Mouse (Mus musculus) midbrain, embryonic 10.5 days (tissue): ENCODE measurements around the gene Lyzl4. TPM values are rescaled to one million over a fixed set of nuclear protein-coding genes. Genes with fewer than 3 reads are reported as not detected.
A peak's percentile ranks its signal among the peaks of the same experiment; 100 is the strongest.

Experiments
- DNase-seq: peaks from one replicate; pipeline ENCODE4 v3.0.0-alpha.2; 2017; ENCODE audit warnings: low spot score
- H3K27ac ChIP-seq: fragments of 300-500 bp; sonication (generic); replicated peaks from 2 replicates; pipeline ENCODE4 v1.5.1; 2016; ENCODE audit warnings: mild to moderate bottlenecking
- H3K27me3 ChIP-seq: fragments of 300-500 bp; sonication (generic); 2 replicates; pipeline ENCODE4 v1.6.1; 2016; ENCODE audit warnings: low read depth, mild to moderate bottlenecking; ENCODE audit not compliant: poor library complexity, severe bottlenecking
- H3K36me3 ChIP-seq: fragments of 300-500 bp; sonication (generic); 2 replicates; pipeline ENCODE4 v1.6.1; 2016; ENCODE audit warnings: mild to moderate bottlenecking, moderate library complexity
- H3K4me1 ChIP-seq: fragments of 300-500 bp; sonication (generic); 2 replicates; pipeline ENCODE4 v1.6.1; 2016
- H3K4me3 ChIP-seq: fragments of 300-500 bp; sonication (generic); 2 replicates; pipeline ENCODE4 v1.5.1; 2016; ENCODE audit warnings: mild to moderate bottlenecking, moderate library complexity
- H3K9me3 ChIP-seq: fragments of 300-500 bp; sonication (generic); replicated peaks from 2 replicates; pipeline ENCODE4 v1.6.1; 2016; ENCODE audit warnings: mild to moderate bottlenecking
- WGBS: fragments of 180-500 bp; shearing (Covaris S2); methylation state at CpG from one replicate; pipeline ENCODE4 v1.1.7; 2016; 5-methylcytosine and 5-hydroxymethylcytosine counted together
- polyA plus RNA-seq: library from polyadenylated mRNA; unstranded; fragments of >200 nt; fragmentation: Nextera tagmentation; extraction: Ambion mirVana; gene quantifications from 2 replicates; pipeline ENCODE4 v1.2.1, GENCODE M21; 2016

The Lyzl4 gene
- polyA plus RNA-seq = not detected in 2 replicates

DNA sequence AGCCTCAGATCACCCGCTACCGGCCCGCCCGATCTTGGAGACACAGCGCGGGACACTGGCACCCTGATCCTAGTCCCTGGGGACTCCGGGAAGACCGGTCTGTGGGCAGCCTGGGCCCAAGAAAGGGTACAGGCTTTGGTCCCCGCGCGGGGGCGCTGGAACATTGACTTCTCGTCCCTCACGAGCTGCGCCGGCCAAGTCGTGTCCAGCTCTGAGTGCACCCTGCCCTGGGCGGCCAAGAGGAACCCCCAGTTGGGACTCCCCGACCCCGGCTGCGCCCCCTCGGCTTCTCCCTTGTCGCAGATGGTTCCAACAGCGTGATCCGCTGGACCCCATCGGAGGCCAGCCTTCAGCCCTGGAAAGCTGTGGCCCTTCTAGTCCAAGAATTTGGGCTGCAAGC is at the start of gene Lyzl4:
Gene Lyzl4 (minus strand): TSS at position 96 of the 400 bp plus-strand sequence.
- Histone ChIP-seq H3K27ac (peak within 1 kb of the TSS; percentile 78), H3K4me3 (peak within 1 kb of the TSS; percentile 64), H3K36me3 (no peaks in the 10 kb centered on the region), H3K4me1 (peaks cover 24% of the 10 kb centered on the region), H3K9me3 (no peaks in the 10 kb centered on the region), H3K27me3 (peaks cover 90% of the 10 kb centered on the region)
- under 1% methylated on average over 26 of the region's 26 CpGs for WGBS
- DNase-seq = peak; percentile 84

DNA sequence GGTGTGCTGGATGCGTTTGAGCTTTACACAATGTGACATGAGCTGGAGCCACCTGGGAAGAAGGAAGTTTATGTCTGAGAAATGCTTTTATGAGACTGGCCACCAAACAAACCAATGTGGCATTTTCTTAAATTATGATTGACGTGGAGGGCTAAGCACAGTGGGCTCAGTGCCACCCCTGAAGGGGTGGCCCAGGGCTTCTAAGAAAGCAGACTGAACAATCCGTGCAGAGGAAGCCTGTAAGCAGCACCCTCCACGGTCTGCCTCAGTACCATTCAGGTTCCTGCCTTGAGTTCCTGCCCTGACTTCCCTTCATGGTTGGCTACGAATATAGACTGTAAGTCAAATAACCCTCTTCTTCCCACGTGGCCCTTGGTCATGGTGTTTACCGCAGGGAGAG is 48.8 kb upstream of the Lyzl4 start:
- H3K9me3 ChIP-seq = no peaks in the 10 kb centered on the region
- H3K27me3 ChIP-seq = no peaks in the 10 kb centered on the region
- peak overlapping the region; percentile 59 for H3K27ac ChIP-seq
- no peak overlapping the region for H3K4me3 ChIP-seq
- peaks cover 90% of the 10 kb centered on the region for H3K36me3 ChIP-seq
- DNase-seq = no peak
- WGBS = 89% methylated on average over 7 of the region's 7 CpGs
- peaks cover 21% of the 10 kb centered on the region for H3K4me1 ChIP-seq

DNA sequence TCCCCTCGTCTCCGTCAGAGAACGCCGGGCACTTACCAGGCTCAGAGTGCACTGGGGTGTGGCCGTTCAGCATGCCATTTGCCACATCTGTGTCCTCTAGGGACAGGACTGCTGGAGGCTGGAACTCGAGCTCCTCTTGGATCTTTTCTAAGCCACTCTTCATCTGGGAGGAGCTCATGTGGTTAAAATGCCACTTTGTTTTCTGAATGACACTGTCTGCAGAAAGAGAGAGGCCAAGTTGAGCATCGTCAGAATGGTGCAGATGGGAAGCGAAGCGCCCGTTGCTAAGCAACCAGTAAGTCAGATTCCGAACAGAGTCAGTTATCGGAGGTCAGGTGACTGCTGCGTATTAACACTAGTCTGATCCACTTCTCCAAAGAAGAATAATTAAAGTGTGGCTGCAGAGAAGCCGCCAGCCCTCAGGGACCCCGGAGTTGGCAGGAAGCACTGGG is 48.3 kb upstream of the Lyzl4 start:
- Histone ChIP-seq H3K4me1 (peaks cover 21% of the 10 kb centered on the region), H3K27me3 (no peaks in the 10 kb centered on the region), H3K4me3 (peak overlapping the region; percentile 11; the same call in 1 of the 2 replicates), H3K9me3 (no peaks in the 10 kb centered on the region), H3K27ac (peak overlapping the region; percentile 59), H3K36me3 (peaks cover 92% of the 10 kb centered on the region)
- 77% methylated on average over 15 of the region's 15 CpGs for WGBS
- DNase-seq = peak; percentile 21

DNA sequence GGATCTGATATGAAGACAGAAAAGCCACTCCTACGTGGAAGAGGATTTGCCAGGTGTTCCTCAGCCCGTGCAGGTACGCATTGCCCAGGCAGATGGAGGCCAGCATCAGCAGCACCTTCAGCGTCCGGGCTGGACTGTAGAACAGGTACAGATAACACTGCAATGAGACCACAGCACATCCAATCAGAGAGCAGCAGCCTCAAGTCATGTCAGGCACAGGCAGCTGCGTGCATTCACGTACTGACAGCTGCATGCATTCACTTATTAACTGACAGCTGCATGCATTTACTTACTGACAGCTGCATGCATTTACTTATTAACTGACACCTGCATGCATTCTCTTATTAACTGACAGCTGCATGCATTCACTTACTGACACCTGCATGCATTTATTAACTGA is 42.8 kb upstream of the Lyzl4 start:
- DNase-seq = no peak
- no peak overlapping the region for H3K4me3 ChIP-seq
- no peaks in the 10 kb centered on the region for H3K9me3 ChIP-seq
- H3K36me3 ChIP-seq = peaks cover 78% of the 10 kb centered on the region
- H3K27me3 ChIP-seq = no peaks in the 10 kb centered on the region
- no peak overlapping the region for H3K27ac ChIP-seq
- 84% methylated on average over 7 of the region's 7 CpGs for WGBS
- H3K4me1 ChIP-seq = peaks cover under 1% of the 10 kb centered on the region

DNA sequence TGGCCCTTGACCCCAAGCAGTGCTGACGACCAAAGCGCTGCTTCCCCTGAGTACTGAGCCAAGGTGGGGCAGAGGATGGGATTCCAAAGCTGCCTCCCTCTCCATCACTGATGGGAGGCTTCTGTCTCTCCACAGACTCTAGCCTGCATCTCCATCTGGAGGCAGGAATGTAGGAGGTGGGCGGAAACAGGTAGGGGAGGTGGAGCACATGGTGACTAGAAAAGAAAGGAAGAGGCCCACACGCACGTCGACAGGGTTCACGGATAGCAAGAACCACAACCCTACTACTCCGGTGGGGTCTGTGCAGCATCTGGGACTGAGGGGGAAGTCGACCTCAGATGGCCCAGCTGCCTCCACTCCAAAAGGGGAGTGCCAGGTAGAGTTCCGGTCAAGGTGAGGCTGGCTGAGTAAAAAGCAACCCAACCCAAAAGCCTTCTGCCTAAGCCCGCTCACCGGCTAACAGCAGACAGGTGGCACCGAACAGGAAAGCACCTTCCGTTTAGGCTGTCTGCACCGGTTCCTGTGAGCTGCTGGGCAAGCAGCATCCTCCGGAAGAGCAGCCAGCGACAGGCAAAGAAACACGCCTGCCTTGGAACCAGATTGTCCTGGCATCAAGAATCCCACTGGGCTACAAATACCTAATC is 40.3 kb upstream of the Lyzl4 start:
- no peak overlapping the region for H3K27ac ChIP-seq
- no peaks in the 10 kb centered on the region for H3K9me3 ChIP-seq
- H3K4me1 ChIP-seq = 0 out of 2 replicates have a peak, but pooled peaks cover 6% of the 10 kb centered on the region
- 74% methylated on average over 18 of the region's 18 CpGs for WGBS
- no peaks in the 10 kb centered on the region for H3K27me3 ChIP-seq
- no peak overlapping the region for H3K4me3 ChIP-seq
- no peak for DNase-seq
- peaks cover 52% of the 10 kb centered on the region for H3K36me3 ChIP-seq

DNA sequence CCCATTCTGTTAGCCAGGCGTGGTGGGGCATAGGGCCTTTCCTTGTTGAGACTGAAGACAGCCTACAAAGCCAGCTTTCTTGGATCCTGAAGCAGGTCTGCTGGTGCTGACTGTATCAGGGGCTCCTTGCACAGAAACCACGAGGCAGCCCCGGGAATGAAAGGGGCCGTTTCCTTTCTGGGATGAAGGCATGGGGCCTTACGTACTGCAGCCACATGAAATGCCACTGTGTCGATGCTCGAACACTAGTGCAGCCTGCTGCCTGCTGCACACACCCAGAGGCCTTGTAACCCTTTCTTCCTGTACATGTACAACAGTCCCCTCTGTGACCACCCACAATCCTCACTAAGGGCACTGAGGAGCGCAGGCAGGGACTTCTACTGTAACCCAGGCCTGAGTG is 39.3 kb upstream of the Lyzl4 start:
- no peaks in the 10 kb centered on the region for H3K27me3 ChIP-seq
- H3K36me3 ChIP-seq = peaks cover 45% of the 10 kb centered on the region
- H3K4me3 ChIP-seq = no peak overlapping the region
- no peak for DNase-seq
- H3K9me3 ChIP-seq = no peaks in the 10 kb centered on the region
- H3K27ac ChIP-seq = no peak overlapping the region
- WGBS = 86% methylated on average over 8 of the region's 8 CpGs
- peaks cover 11% of the 10 kb centered on the region for H3K4me1 ChIP-seq

DNA sequence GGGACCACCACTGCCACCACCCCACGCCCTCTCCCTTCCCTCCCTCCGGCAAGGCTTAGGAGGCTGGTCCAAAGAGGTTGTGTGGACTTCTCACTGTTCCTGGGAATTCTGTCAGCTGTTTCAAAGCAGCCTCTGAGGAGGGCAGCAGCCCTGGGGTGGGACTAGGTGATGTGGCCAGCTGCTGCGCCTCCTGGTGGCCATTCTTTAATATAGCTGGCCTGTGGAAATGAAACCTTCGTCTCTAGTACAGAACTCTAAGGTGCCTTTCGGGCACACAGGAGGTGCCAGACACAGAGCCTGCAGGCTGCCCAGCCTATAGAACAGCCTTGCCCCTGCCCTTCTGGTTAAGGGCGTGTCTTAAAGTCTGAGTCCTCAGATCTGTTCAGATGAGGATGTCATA is 37.7 kb upstream of the Lyzl4 start:
- DNase-seq = peak; percentile 53
- H3K4me1 ChIP-seq = peaks cover 14% of the 10 kb centered on the region
- H3K36me3 ChIP-seq = peaks cover 31% of the 10 kb centered on the region
- H3K4me3 ChIP-seq = no peak overlapping the region
- no peaks in the 10 kb centered on the region for H3K9me3 ChIP-seq
- 0 out of 2 replicates have a peak overlapping the region, but pooled peaks have one; percentile 34 for H3K27ac ChIP-seq
- WGBS = 19% methylated on average over 6 of the region's 6 CpGs
- H3K27me3 ChIP-seq = no peaks in the 10 kb centered on the region

DNA sequence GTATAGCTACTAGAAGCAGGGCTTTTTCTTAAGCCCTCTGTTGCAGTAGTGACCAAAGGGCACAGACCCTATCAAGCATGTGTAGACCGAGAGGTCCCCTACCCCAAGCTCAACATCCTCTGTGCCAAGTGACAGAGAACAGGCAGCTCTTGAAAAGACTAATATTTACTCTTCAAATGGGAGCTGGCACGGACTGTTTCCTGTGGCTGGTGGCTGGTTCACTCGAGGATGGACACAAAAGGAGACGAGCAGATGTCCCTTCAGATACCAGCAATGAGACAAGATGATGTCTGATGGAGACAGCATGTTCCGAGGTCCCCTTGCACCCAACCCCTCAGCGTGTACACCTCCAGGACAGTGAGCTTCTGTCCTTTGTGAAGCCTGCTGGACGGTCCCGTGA is 35.6 kb upstream of the Lyzl4 start:
- Histone ChIP-seq H3K4me1 (peaks cover 14% of the 10 kb centered on the region), H3K9me3 (no peaks in the 10 kb centered on the region), H3K36me3 (peaks cover 12% of the 10 kb centered on the region), H3K27ac (peak overlapping the region; percentile 42; the same call in 1 of the 2 replicates), H3K27me3 (no peaks in the 10 kb centered on the region), H3K4me3 (no peak overlapping the region)
- no peak for DNase-seq
- WGBS = 85% methylated on average over 8 of the region's 8 CpGs

DNA sequence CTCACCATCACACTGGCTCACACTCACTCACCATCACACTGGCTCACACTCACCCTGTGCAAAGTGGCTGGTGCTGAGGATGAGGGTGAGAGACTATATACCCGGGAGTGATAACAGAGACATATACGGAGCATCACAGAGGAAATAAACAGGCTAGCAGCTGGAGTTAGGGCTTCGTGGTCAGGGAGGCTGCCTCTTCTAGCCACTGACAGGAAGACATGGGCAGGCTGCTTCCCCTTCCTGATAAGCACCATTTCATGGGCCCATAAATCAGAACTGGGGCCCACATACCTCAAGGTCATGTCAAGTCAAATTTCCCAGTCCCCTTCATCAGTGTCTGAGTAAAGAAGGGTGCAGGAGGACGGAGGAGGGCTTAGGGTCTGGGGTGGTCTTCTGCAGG is 35.2 kb upstream of the Lyzl4 start:
- no peak overlapping the region for H3K4me3 ChIP-seq

DNA sequence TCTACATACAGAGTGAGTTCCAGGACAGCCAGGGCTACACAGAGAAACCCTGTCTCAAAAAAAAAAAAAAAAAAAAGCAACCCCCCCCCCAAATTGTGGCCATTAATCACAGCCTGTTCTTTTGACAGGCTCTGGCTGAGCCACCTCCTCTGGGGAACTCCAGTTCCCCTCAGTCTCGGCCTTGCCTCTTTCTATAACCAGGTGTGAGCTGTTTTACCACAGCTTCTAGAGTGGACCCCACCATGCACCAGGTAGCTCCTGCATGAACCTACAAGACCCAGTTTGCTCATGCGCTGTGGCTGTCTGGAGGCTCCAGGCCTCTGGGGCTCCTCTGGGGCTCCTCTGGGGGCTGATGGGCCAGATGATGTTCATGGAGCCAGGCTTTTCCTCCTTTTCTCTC is 33.7 kb upstream of the Lyzl4 start:
- no peaks in the 10 kb centered on the region for H3K9me3 ChIP-seq
- H3K4me1 ChIP-seq = peaks cover 31% of the 10 kb centered on the region
- no peak overlapping the region for H3K27ac ChIP-seq
- 94% methylated on average over 2 of the region's 2 CpGs for WGBS
- peaks cover 7% of the 10 kb centered on the region for H3K27me3 ChIP-seq
- H3K4me3 ChIP-seq = no peak overlapping the region
- DNase-seq = no peak
- no peaks in the 10 kb centered on the region for H3K36me3 ChIP-seq

More for the DNA sequence above, 35.2 kb upstream of the Lyzl4 start:
- no peaks in the 10 kb centered on the region for H3K9me3 ChIP-seq
- no peak overlapping the region for H3K27ac ChIP-seq
- 85% methylated on average over 4 of the region's 4 CpGs for WGBS
- DNase-seq = no peak
- H3K36me3 ChIP-seq = peaks cover 8% of the 10 kb centered on the region
- H3K27me3 ChIP-seq = no peaks in the 10 kb centered on the region
- H3K4me1 ChIP-seq = peaks cover 18% of the 10 kb centered on the region

DNA sequence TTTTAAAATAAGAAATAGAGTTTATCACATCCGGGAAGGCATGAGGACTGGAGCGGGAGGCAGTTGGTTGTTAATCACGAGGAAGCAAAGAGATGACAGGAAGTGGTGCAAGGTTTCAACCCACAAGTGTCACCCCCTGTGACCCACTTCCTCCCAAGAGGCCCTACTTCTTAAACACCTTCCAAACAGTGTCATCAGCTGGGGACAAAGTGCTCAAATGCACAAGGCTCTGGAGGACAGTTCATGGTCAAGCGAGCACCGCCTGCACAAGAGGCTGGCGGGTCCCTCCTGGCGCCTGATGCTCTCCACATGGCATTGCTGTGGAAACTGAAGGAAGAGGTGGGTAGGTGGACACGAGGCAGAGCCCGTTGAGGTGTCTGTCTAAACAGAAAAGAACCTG is 33.1 kb upstream of the Lyzl4 start:
- Histone ChIP-seq H3K36me3 (no peaks in the 10 kb centered on the region), H3K4me3 (no peak overlapping the region), H3K4me1 (peaks cover 36% of the 10 kb centered on the region), H3K27me3 (peaks cover 12% of the 10 kb centered on the region), H3K27ac (no peak overlapping the region), H3K9me3 (no peaks in the 10 kb centered on the region)
- WGBS = 90% methylated on average over 9 of the region's 9 CpGs
- DNase-seq = no peak

DNA sequence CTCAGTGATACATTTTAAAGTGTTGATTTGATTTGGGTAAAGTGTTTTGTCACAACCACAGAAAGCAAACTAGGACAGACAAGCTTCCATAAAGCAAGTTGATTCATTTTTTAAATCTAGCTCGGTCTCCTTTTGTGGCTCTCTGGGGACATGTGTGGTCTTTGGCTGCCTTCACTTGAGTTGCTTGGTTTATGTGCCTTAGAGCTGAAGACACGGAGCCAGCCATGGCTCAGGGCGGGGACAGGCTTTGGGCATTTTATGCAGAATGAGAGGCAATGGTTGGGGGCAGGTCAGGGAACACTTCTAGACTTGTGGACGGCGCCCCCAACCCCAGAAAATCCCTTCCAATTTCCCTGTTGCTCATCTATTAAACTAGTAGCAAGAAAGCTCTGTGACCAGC is 31.8 kb upstream of the Lyzl4 start:
- no peak for DNase-seq
- Histone ChIP-seq H3K27ac (0 out of 2 replicates have a peak overlapping the region, but pooled peaks have one; percentile 13), H3K36me3 (no peaks in the 10 kb centered on the region), H3K4me3 (no peak overlapping the region), H3K9me3 (no peaks in the 10 kb centered on the region), H3K4me1 (peaks cover 46% of the 10 kb centered on the region), H3K27me3 (peaks cover 25% of the 10 kb centered on the region)
- 85% methylated on average over 5 of the region's 5 CpGs for WGBS

DNA sequence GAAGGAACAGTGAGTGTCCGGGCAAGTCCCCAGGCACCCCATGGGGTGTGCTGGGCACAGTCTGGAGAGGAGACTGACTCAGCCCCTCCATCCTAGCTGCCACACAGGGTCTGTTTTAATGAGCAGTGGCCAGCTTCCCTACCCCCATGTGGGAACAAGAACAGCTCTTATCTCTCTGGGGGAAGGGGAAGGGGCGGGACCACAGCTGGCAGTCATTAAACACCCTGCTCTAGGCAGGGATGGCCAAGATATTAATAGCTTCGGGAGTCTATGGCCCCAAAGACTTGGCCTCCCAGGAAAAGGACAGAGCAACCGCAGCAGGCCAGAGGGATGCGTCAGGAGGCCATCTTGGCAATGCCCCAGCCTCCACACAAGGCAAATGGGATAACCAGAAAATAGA is 30.4 kb upstream of the Lyzl4 start:
- H3K36me3 ChIP-seq = no peaks in the 10 kb centered on the region
- WGBS = 83% methylated on average over 5 of the region's 5 CpGs

More for the DNA sequence above, 30.4 kb upstream of the Lyzl4 start:
- no peak overlapping the region for H3K27ac ChIP-seq
- no peak for DNase-seq
- no peak overlapping the region for H3K4me3 ChIP-seq
- peaks cover 39% of the 10 kb centered on the region for H3K27me3 ChIP-seq
- H3K9me3 ChIP-seq = no peaks in the 10 kb centered on the region
- H3K4me1 ChIP-seq = peaks cover 52% of the 10 kb centered on the region
